Mouse (Mus musculus) liver, postnatal 0 days (tissue): ENCODE data around the gene Myh15. TPM values are rescaled to one million over a fixed set of nuclear protein-coding genes. Genes with fewer than 3 reads are reported as not detected.
"Not testable (repeated sequence)": the region's sequence is repeated elsewhere in the genome, so short reads cannot be mapped to it uniquely, and the experiment has no call there.

Source experiments
- ATAC-seq: fragments of 200-750 bp; cut with Nextera tagmentation; 2 replicates; pipeline ENCODE4 v1.8.0; 2017; ENCODE audit warnings: mild to moderate bottlenecking, moderate library complexity
- DNase-seq: peaks from one replicate; pipeline ENCODE4 v3.0.0-alpha.2; 2016
- H3K27ac ChIP-seq: fragments of 300-500 bp; sonication (generic); 2 replicates; pipeline ENCODE4 v1.5.1; 2014; ENCODE audit warnings: antibody characterized with exemption, moderate library complexity, mild to moderate bottlenecking, low read depth
- H3K27me3 ChIP-seq: fragments of 300-500 bp; sonication (generic); 2 replicates; pipeline ENCODE4 v1.6.1; 2014; ENCODE audit warnings: low read length, control low read depth, mixed read lengths; ENCODE audit not compliant: insufficient read depth
- H3K36me3 ChIP-seq: fragments of 300-500 bp; sonication (generic); replicated peaks from 2 replicates; pipeline ENCODE4 v1.6.1; 2014; ENCODE audit warnings: mild to moderate bottlenecking, control low read depth, low read length, moderate library complexity, mixed read lengths; ENCODE audit not compliant: insufficient read depth
- H3K4me1 ChIP-seq: fragments of 300-500 bp; sonication (generic); 2 replicates; pipeline ENCODE4 v1.6.1; 2014; ENCODE audit warnings: antibody characterized with exemption, mild to moderate bottlenecking, control low read depth; ENCODE audit not compliant: insufficient read depth
- H3K4me2 ChIP-seq: fragments of 300-500 bp; sonication (generic); 2 replicates; pipeline ENCODE4 v1.6.1; 2014; ENCODE audit warnings: low read depth, mild to moderate bottlenecking, low read length, moderate library complexity, mixed read lengths
- H3K4me3 ChIP-seq: fragments of 300-500 bp; sonication (generic); 2 replicates; pipeline ENCODE4 v1.5.1; 2014; ENCODE audit warnings: low read depth, low read length
- H3K9ac ChIP-seq: fragments of 300-500 bp; sonication (generic); replicated peaks from 2 replicates; pipeline ENCODE4 v1.6.1; 2014; ENCODE audit warnings: mild to moderate bottlenecking, moderate library complexity
- H3K9me3 ChIP-seq: fragments of 300-500 bp; sonication (generic); 2 replicates; pipeline ENCODE4 v1.6.1; 2016; ENCODE audit warnings: mild to moderate bottlenecking, control low read depth, low read length, mixed read lengths
- CTCF ChIP-seq: sonication (generic); IDR thresholded peaks from 2 replicates; pipeline ENCODE4 v1.5.1; 2016; ENCODE audit warnings: antibody characterized with exemption, low read depth
- EP300 ChIP-seq: IDR thresholded peaks from 2 replicates; pipeline ENCODE4 v1.6.1; 2016; ENCODE audit warnings: antibody characterized with exemption, low read depth, mild to moderate bottlenecking
- WGBS: fragments of 180-500 bp; shearing (Covaris S2); extraction: QIAGEN DNeasy Blood & Tissue Kit; methylation state at CpG from one replicate; pipeline ENCODE4 v1.1.7; 2014; ENCODE audit not compliant: insufficient replicate concordance; 5-methylcytosine and 5-hydroxymethylcytosine counted together
- polyA plus RNA-seq: library from polyadenylated mRNA; unstranded; fragments of >200 nt; fragmentation: Nextera tagmentation; extraction: Ambion mirVana; gene quantifications from 2 replicates; pipeline ENCODE4 v1.2.1, GENCODE M21; 2015

The Myh15 gene
- polyA plus RNA-seq, 1 experiment from 2014 or later: not detected

DNA sequence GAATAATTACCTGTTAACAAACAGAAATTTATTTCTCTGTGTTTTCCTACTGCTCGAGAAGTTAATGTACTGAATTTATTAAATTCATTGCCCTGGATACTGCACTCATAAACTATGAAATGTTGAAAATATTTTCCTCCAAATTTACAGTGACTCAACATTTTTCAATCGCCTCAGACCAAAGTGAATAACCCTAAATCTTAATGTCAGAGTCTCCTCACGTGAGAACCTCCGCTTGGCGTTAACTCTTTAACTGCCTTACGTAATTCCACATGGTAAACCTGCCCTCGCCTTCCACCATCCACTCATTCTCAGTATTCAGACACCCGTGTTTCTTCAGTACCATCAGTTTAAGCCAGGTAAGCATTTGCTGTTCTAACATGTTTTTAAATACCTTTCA is 166.4 kb downstream of the Myh15 start:
- Histone ChIP-seq H3K4me1 (no peaks in the 10 kb centered on the region), H3K27ac (no peak overlapping the region), H3K36me3 (no peaks in the 10 kb centered on the region), H3K4me3 (no peak overlapping the region), H3K9ac (no peak overlapping the region), H3K27me3 (no peaks in the 10 kb centered on the region), H3K4me2 (no peak overlapping the region), H3K9me3 (no peaks in the 10 kb centered on the region)
- DNase-seq (no peak), ATAC-seq (no peak)
- 61% methylated on average over 8 of the region's 8 CpGs for WGBS
- no peak for TF ChIP-seq CTCF
- no peak for TF ChIP-seq EP300

DNA sequence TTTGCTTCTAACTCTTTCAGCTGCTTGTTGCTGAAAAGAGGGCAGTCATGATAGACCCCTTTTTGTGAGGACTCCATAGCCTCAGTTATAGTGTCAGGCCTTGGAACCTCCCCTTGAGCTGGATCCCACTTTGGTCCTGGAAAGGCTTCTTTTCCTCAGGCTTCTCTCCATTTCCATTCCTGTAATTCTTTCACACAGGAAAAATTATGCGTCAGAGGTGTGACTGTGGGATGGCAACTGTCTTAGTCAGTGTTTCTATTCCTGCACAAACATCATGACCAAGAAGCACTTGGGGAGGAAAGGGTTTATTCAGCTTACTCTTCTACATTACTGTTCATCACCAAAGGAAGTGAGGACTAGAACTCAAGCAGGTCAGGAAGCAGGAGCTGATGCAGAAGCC is 186.2 kb downstream of the Myh15 start:
- WGBS: 74% methylated on average over 1 of the region's 1 CpGs
- not testable (repeated sequence) for H3K4me1 ChIP-seq, H3K4me2 ChIP-seq, H3K9me3 ChIP-seq, H3K27ac ChIP-seq, DNase-seq, H3K36me3 ChIP-seq, H3K9ac ChIP-seq, H3K27me3 ChIP-seq, ATAC-seq, H3K4me3 ChIP-seq

Other genes with a start within 250 kb of the Myh15 start
- gene Retnlb, start 240.6 kb upstream of the Myh15 start, polyA plus RNA-seq: not detected in 2 replicates
- gene Retnla, start 214.9 kb upstream of the Myh15 start, polyA plus RNA-seq: 0.19 TPM in 1 of 2 replicates, not detected in the other
- gene Retnlg, start 184.9 kb upstream of the Myh15 start, polyA plus RNA-seq: 82.0 and 94.6 TPM in 2 replicates
- gene Dzip3, start 63.3 kb upstream of the Myh15 start, polyA plus RNA-seq: 2.2 and 2.6 TPM in 2 replicates
- 6.0 and 6.2 TPM in 2 replicates for gene Cip2a, start 63.3 kb upstream of the Myh15 start, polyA plus RNA-seq